Mouse (Mus musculus): ENCODE measurements around the gene Galnt14. TPM values are rescaled to one million over a fixed set of nuclear protein-coding genes. Genes with fewer than 3 reads are reported as not detected.
A peak's percentile ranks its signal among the peaks of the same experiment; 100 is the strongest.

Gene Galnt14
- total RNA-seq (2021), result under 1 TPM; 0.12 to 0.17 TPM

GRCm38 (mm10) chr17:73710042-73710911 lies at the start of gene Galnt14:
Galnt14 (minus strand) TSS chr17:73710453.
- intact Hi-C loops (cut with DNase I), result loop anchor here (1.0 to 2.0 kb wide), 2 partner anchors 35 to 409 kb away; no protein-coding TSS in a partner anchor
- DNase-seq, result peak; percentile 52 to 69

DNA sequence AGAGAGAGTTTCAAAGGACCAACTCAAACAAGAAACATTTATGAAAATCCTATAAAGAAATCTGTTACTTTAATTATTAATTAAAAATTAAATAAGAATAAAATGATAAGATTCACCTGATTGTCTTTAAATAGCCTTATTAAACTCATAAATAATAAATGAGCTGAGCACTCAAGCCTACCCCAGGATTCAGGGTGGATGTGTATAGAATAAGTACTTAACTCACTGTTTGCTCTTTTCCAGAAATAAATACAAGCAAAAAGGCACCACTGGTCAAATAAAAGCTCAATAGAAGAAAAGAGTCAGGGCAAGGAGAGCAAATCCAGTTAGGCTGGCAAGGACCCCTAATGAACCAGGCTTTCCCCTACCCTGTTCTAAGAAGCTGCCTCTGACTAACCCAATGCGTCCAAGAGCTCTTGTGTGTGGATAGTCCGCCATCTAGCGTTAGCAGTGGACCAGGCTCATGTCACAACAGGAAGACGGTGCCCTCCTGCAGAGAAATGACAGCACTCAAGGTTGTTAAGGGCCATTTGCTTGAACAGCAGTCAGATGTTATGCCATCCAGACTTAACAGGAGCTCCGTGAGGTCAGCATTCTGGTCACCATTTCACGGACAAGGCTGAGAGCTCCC lies 33.5 kb upstream of the Galnt14 start:
- intact Hi-C loops (cut with DNase I), result loop anchor here (1.0 to 5.0 kb wide), 5 partner anchors 33 to 946 kb away; partner anchors contain the start of gene Galnt14

GRCm38 (mm10) chr17:73723885-73724682 lies 13.8 kb upstream of the Galnt14 start:
- DNase-seq, result peak; percentile 42 to 47
- intact Hi-C loops (cut with DNase I), result loop anchor here (1.0 kb wide), 1 partner anchor 158 kb away; no protein-coding TSS in a partner anchor

More for the DNA sequence above, 33.5 kb upstream of the Galnt14 start:
- peak; percentile 80 to 86 for DNase-seq

DNA sequence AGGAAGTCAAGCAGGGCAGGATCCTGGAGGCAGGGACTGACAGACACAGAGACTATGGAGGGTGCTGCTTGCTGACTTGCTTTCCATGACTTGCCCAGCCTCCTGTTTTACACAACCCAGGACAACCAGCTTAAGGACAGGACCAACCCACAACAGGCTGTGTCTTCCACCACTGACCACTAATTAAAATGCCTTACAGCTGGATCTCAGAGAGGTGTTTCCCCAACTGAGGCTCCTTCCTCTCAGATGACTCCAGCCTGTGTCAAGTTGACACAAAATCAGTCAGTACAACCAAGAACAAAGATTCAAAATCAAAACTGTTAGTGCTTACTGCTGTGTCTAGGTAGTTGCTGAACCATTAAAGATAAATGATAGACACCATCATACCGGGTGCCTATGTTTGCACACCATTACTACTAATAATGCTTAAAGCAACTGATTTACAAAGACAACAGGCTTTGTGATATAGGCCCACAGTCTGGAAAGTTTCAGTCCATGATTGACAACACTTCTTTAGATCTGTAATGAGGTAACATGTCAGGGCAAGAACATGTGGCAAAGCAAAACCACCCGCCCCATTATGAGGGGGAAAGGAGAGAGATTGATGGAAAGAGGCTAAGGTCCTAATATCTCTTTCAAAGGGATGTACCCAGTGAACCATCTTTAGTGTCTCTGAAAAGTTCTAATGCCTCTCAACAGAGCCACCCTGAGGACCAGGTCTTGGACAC lies 8.9 kb upstream of the Galnt14 start:
- no peak for DNase-seq
- intact Hi-C loops (cut with DNase I), result no loop called here

DNA sequence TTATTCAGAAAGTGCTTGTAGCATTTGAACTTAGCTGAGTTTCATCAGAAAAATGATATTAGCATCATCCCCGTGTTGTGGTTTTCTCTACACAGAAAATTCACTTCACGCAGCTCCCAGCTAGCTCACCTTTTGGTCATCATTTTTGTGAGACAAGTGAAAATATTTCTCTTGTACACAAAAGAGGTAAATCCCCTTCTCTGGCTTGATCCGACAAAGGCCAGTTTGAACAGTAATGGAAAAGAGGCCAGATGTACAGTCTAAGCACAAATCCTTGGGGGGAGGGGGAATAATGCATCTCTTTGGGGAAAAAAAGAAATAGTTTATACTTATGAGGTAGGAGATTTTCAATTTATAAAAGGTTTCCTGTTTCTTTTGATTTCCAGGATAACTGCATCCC lies 6.4 kb upstream of the Galnt14 start:
- intact Hi-C loops (cut with DNase I), result no loop called here
- no peak for DNase-seq

- intact Hi-C loops (cut with DNase I), result no loop called here
- DNase-seq, result no peak
Observed at GRCm38 (mm10) chr17:73714440-73715221, 4.4 kb upstream of the Galnt14 start.

DNA sequence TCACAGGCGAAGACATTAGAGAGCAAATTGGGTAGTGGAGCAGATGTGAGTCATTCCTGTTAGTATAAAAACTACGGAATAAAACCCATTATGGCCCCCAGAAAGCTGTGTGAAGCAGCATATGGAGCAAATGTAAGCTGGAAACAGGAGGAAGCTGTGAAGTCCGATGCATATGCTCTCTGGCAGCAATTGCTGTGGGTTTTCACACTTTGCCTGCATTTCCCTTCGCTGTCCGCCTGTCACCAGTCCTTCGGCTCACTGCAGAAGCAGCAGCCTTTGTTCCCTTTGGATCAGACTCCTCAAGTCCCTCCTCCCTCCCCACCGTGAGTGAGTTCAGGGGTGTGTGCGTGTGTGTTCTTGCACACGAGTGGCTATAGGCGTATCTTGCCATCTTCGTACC lies 3.1 kb upstream of the Galnt14 start:
- intact Hi-C loops (cut with DNase I), result no loop called here
- no peak for DNase-seq

GRCm38 (mm10) chr17:73711919-73712318 lies 1.7 kb upstream of the Galnt14 start:
- intact Hi-C loops (cut with DNase I), result loop anchor here (2.0 kb wide), 1 partner anchor 33 kb away; no protein-coding TSS in a partner anchor
- no peak for DNase-seq

GRCm38 (mm10) chr17:73709131-73710041 lies 867 bp downstream of the Galnt14 start:
- intact Hi-C loops (cut with DNase I), result loop anchor here (1.0 to 2.0 kb wide), 2 partner anchors 35 to 408 kb away; no protein-coding TSS in a partner anchor
- peak in 1 of 2 experiments; percentile 4 for DNase-seq

DNA sequence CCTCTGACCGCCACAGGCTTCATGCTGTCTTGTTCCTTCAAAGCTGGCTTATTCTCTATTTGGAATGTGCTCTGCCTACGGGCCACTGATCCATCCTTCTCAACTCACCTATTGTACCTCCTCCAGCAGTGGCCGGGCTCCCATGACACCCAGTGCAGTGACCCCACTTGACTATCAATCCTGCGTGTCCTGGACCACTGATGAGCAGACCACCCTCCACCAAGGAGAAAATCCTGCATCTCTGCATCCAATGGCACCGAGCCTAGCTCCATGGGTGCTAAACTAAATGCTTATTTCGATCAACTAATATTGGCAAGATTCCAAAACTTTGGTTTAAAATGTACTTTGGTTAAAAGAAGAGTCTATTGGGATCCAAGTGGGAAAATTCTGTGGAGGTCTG lies 1.8 kb downstream of the Galnt14 start:
- intact Hi-C loops (cut with DNase I), result no loop called here
- no peak for DNase-seq

DNA sequence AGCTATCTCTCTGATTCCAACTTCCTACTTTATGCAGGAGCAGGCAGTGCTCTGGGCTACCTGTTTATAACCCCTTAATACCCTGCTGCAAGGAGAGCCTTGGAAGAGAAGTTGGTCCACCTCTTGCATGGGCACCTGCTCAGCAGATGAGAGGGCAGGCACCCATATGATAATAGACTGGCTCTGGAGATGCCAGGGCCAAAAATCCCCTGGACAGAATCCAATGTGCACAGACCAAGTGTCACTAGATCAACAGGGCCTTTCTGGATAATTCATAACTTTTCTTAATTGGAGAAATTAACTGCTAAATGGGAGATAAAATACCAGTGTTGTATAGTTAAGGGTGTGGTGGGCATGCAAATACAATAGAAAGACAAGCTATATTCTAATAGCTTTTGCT lies 6.7 kb downstream of the Galnt14 start:
- intact Hi-C loops (cut with DNase I), result no loop called here
- no peak for DNase-seq

- DNase-seq, result peak; percentile 15 to 18
- intact Hi-C loops (cut with DNase I), result no loop called here
Observed at GRCm38 (mm10) chr17:73701016-73701415, 9.2 kb downstream of the Galnt14 start.

DNA sequence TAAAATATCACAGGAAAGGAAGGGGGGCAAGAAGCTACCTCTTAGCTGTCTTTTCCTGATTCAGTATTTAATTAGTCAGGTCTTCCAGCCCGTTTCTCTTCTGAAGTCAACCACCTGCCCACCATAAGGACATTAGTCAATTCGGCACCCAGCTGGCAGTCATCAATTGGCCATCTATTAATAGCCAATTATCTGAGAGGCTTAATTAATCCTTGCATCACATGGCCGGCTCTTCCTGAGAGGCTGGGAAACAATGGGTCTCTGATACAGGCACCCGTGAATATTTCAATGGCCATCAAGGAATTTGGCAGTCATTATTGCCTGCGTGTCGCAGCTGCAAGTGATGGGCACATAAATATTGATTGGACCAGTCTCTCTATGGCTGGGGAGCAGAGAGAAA lies 10.4 kb downstream of the Galnt14 start:
- intact Hi-C loops (cut with DNase I), result no loop called here

DNA sequence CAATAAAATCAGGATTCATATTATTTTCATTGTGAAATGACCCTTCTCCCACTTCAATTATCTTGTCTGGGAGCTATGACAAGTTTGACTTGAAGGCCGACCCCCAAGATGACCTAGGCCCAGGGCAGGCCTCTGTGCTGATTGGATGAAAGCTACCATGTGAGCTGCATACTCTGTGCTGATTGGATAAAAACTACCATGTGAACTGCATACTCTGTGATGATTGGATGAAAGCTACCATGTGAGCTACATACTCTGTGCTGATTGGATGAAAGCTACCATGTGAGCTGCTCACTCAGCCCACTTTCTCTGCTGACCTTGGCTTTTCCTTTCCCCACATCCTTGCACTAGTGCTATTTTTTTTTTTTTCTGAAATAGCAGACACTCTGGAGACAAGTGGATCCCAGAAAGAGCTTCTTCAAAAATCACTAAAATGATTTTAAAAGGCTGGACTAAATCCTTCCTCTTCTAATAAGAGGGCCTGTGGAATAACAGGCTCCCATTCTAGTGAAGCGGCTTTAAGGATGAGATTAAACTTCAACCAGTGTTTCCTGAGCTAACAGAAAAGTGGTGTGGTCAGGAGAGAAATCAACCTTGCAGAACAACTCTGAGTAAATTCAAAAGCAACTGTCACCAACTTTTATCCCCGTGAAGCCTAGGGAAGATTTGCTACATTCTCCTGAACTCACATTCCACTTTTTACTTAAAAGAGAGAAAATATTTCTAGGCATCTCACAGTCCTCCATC lies 15.9 kb downstream of the Galnt14 start:
- intact Hi-C loops (cut with DNase I), result no loop called here
- no peak for DNase-seq

More for the DNA sequence above, 10.4 kb downstream of the Galnt14 start:
- no peak for DNase-seq

GRCm38 (mm10) chr17:73688261-73688660 lies 22.0 kb downstream of the Galnt14 start:
- intact Hi-C loops (cut with DNase I), result no loop called here

GRCm38 (mm10) chr17:73686292-73686691 lies 24.0 kb downstream of the Galnt14 start:
- intact Hi-C loops (cut with DNase I), result no loop called here
- no peak for DNase-seq

More at GRCm38 (mm10) chr17:73688261-73688660, 22.0 kb downstream of the Galnt14 start:
- DNase-seq, result no peak

DNA sequence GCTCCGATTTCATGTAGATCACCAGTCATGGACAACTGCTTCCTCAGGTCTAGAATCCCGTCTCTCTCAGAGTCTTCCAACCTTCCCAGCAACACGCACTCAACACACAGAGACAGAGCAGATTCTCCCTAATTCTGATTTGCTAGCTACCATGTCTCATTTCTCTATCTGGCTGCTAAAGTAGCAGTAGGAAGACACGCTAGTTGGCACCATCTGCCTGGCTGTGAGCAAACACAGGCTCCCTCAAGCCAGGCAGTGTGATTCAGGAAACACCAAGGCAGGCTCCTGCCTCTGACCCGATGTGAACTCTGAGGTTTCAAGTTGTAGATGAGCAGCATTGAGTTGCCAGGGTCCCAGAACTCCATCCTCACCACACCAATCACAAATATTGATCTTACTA lies 25.5 kb downstream of the Galnt14 start:
- no peak for DNase-seq
- intact Hi-C loops (cut with DNase I), result no loop called here
